Mouse (Mus musculus): ENCODE measurements around the gene Popdc2. TPM values are rescaled to one million over a fixed set of nuclear protein-coding genes. Genes with fewer than 3 reads are reported as not detected.
A peak's percentile ranks its signal among the peaks of the same experiment; 100 is the strongest.

Gene Popdc2
- total and polyA plus RNA-seq, 3 experiments: 17.5 to 45.4 TPM; not detected in 1

DNA sequence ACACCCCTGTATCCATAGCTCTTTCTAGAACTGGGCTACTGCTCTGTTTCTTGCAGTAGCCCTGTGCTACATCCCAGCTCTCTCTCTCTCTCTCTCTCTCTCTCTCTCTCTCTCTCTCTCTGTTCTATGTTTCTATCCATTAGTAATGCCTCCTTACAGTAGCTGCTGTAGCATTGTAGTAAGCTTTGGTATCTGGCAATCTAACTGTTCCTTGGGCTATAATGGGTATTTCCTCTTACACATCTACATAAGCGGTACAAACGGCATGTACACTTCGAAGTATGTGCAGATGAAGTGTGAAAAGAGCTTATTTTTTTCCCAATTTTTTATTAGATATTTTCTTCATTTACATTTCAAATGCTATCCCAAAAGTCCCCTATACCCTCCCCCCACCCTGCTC, 17.9 kb downstream of the Popdc2 start:
- H3K4me1 ChIP-seq (ENCODE audit: control insufficient read depth in 1 of 2, insufficient read depth in 2 of 2, low read length in 2 of 2): peaks cover 28 to 30% of the 10 kb centered on the region in 2 experiments

DNA sequence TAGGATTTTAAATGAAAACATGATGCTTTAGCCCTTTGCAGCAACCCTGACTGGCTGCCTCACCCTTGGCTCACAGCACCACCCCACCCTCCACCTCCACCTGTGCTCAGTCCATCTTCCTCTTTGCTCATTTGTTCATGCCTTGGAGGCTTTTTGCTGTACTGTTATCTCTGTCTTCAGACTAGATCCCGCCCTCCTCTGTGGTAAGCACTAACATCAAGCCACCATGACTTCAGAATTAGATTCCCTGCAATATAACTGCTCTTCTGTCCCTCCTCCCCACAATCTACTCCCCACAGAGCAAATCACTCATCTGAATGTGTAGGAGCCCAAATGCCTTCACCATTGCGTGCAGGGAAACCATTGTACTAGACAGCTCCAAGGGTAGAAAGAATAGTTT, 21.7 kb downstream of the Popdc2 start:
- H3K4me1 ChIP-seq (ENCODE audit: control insufficient read depth in 1 of 2, insufficient read depth in 2 of 2, low read length in 2 of 2): peaks cover 44 to 47% of the 10 kb centered on the region in 2 experiments
- H3K9ac ChIP-seq (ENCODE audit: control insufficient read depth, low read depth, low read length, poor library complexity, severe bottlenecking): no peak overlapping the region
- peaks cover 0 to 55% of the 10 kb centered on the region in 2 experiments; a peak in 2 of 4 replicates for H3K36me3 ChIP-seq (ENCODE audit: control insufficient read depth in 1 of 2, insufficient read depth in 2 of 2, low read length in 2 of 2)
- TF ChIP-seq GABPA (IDR thresholded peaks at IDR 0.05; ENCODE audit: low read depth, low read length) (no peak), ETS1 (IDR thresholded peaks at IDR 0.05; ENCODE audit: low read depth, low read length) (peak; percentile 81), MAZ (IDR thresholded peaks at IDR 0.05; ENCODE audit: low read depth, low read length) (no peak; the same call in 1 of the 2 replicates), SIN3A (IDR thresholded peaks at IDR 0.05; ENCODE audit: low read length) (peak; percentile 67), USF2 (IDR thresholded peaks at IDR 0.05; ENCODE audit: borderline replicate concordance in 1 of 2, insufficient read depth in 1 of 2, low read depth in 1 of 2, low read length in 2 of 2) (no peak), ZC3H11A (IDR thresholded peaks at IDR 0.05; ENCODE audit: low read depth, low read length) (no peak), MYB (IDR thresholded peaks at IDR 0.05; ENCODE audit: low read depth, low read length) (no peak), TBP (IDR thresholded peaks at IDR 0.05; ENCODE audit: low read depth, low read length) (peak; percentile 71), TAL1 (IDR thresholded peaks at IDR 0.05; ENCODE audit: low read length) (peak; percentile 59), CTCF (IDR thresholded peaks at IDR 0.05 in 2 of 3, conservative IDR thresholded peaks at IDR 0.05 in 1 of 3; ENCODE audit: control insufficient read depth in 1 of 3, insufficient read depth in 1 of 3, low read depth in 2 of 3, low read length in 3 of 3, poor library complexity in 1 of 3, severe bottlenecking in 1 of 3) (no peak), HCFC1 (IDR thresholded peaks at IDR 0.05; ENCODE audit: low read depth, low read length) (0 out of 2 replicates have a peak, but pooled peaks have one; percentile 40), TCF12 (IDR thresholded peaks at IDR 0.05; ENCODE audit: low read depth, low read length) (peak; percentile 88), ZNF384 (IDR thresholded peaks at IDR 0.05; ENCODE audit: low read depth, low read length) (0 out of 2 replicates have a peak, but pooled peaks have one; percentile 20), EP300 (IDR thresholded peaks at IDR 0.05; ENCODE audit: low read depth in 1 of 2, low read length in 2 of 2) (peak; percentile 71 to 92), UBTF (IDR thresholded peaks at IDR 0.05; ENCODE audit: borderline replicate concordance, insufficient read depth, low read depth, low read length) (no peak), GATA1 (IDR thresholded peaks at IDR 0.05; ENCODE audit: low read depth, low read length) (peak; percentile 89), MAFK (IDR thresholded peaks at IDR 0.05; ENCODE audit: borderline replicate concordance, low read depth, low read length) (no peak; the same call in 1 of the 2 replicates), KAT2A (conservative IDR thresholded peaks at IDR 0.05; ENCODE audit: low read depth, low read length) (no peak), MAX (IDR thresholded peaks at IDR 0.05; ENCODE audit: low read length) (no peak), NELFE (IDR thresholded peaks at IDR 0.05; ENCODE audit: low read depth, low read length) (no peak), RCOR1 (IDR thresholded peaks at IDR 0.05; ENCODE audit: low read depth, low read length) (peak; percentile 63; the same call in 1 of the 2 replicates), MYC (IDR thresholded peaks at IDR 0.05; ENCODE audit: low read depth, low read length) (no peak), MXI1 (IDR thresholded peaks at IDR 0.05; ENCODE audit: low read depth, low read length) (no peak), E2F4 (IDR thresholded peaks at IDR 0.05; ENCODE audit: borderline replicate concordance, low read depth, low read length) (no peak), POLR2AphosphoS5 (IDR thresholded peaks at IDR 0.05; ENCODE audit: borderline replicate concordance, low read depth, low read length) (no peak)
- peak overlapping the region; percentile 79 for H3K27ac ChIP-seq (ENCODE audit: control insufficient read depth, low read depth, low read length)
- peak overlapping the region in 1 of 2 experiments; percentile 1; a peak in 2 of 4 replicates for H3K4me3 ChIP-seq (ENCODE audit: control insufficient read depth in 1 of 2, insufficient read depth in 1 of 2, low read depth in 2 of 2, low read length in 2 of 2)
- H3K79me2 ChIP-seq (ENCODE audit: control insufficient read depth, insufficient read depth, low read length, poor library complexity): no peaks in the 10 kb centered on the region
- H3K27me3 ChIP-seq (ENCODE audit: control insufficient read depth in 1 of 2, insufficient read depth in 2 of 2, low read length in 2 of 2): no peaks in the 10 kb centered on the region
- no peaks in the 10 kb centered on the region for H3K9me3 ChIP-seq (replicated peaks; ENCODE audit: insufficient read depth, low read length)
- DNase-seq (ENCODE audit: low read depth, low spot score): peak; percentile 92

More for the DNA sequence above, 17.9 kb downstream of the Popdc2 start:
- no peaks in the 10 kb centered on the region for H3K9me3 ChIP-seq (replicated peaks; ENCODE audit: insufficient read depth, low read length)
- DNase-seq (ENCODE audit: low read depth, low spot score): peak; percentile 65
- TF ChIP-seq EP300 (IDR thresholded peaks at IDR 0.05; ENCODE audit: low read depth in 1 of 2, low read length in 2 of 2): peak; percentile 64 to 77
- TF ChIP-seq JUND (IDR thresholded peaks at IDR 0.05; ENCODE audit: low read depth, low read length): 0 out of 2 replicates have a peak, but pooled peaks have one; percentile 26
- TF ChIP-seq TCF12 (IDR thresholded peaks at IDR 0.05; ENCODE audit: low read depth, low read length): peak; percentile 42; the same call in 1 of the 2 replicates
- TF ChIP-seq MAX (IDR thresholded peaks at IDR 0.05; ENCODE audit: low read length): peak; percentile 51; the same call in 1 of the 2 replicates
- no peak for TF ChIP-seq ZC3H11A (IDR thresholded peaks at IDR 0.05; ENCODE audit: low read depth, low read length)
- TF ChIP-seq ETS1 (IDR thresholded peaks at IDR 0.05; ENCODE audit: low read depth, low read length): peak; percentile 52; the same call in 1 of the 2 replicates
- peak; percentile 79 for TF ChIP-seq MYB (IDR thresholded peaks at IDR 0.05; ENCODE audit: low read depth, low read length)
- TF ChIP-seq ZMIZ1 (IDR thresholded peaks at IDR 0.05; ENCODE audit: low read depth, low read length): no peak
- TF ChIP-seq GABPA (IDR thresholded peaks at IDR 0.05; ENCODE audit: low read depth, low read length): no peak
- peak; percentile 20; the same call in 1 of the 2 replicates for TF ChIP-seq SIN3A (IDR thresholded peaks at IDR 0.05; ENCODE audit: low read length)
- no peak for TF ChIP-seq MXI1 (IDR thresholded peaks at IDR 0.05; ENCODE audit: low read depth, low read length)
- TF ChIP-seq GATA1 (IDR thresholded peaks at IDR 0.05; ENCODE audit: low read depth, low read length): peak; percentile 76
- 0 out of 2 replicates have a peak, but pooled peaks have one; percentile 21 for TF ChIP-seq NELFE (IDR thresholded peaks at IDR 0.05; ENCODE audit: low read depth, low read length)
- peak overlapping the region in 1 of 2 experiments; percentile 44; a peak in 2 of 4 replicates for H3K4me3 ChIP-seq (ENCODE audit: control insufficient read depth in 1 of 2, insufficient read depth in 1 of 2, low read depth in 2 of 2, low read length in 2 of 2)
- H3K79me2 ChIP-seq (ENCODE audit: control insufficient read depth, insufficient read depth, low read length, poor library complexity): peaks cover 7% of the 10 kb centered on the region; the same call in 1 of the 2 replicates
- peak overlapping the region; percentile 70 for H3K27ac ChIP-seq (ENCODE audit: control insufficient read depth, low read depth, low read length)
- no peaks in the 10 kb centered on the region for H3K27me3 ChIP-seq (ENCODE audit: control insufficient read depth in 1 of 2, insufficient read depth in 2 of 2, low read length in 2 of 2)
- H3K36me3 ChIP-seq (ENCODE audit: control insufficient read depth in 1 of 2, insufficient read depth in 2 of 2, low read length in 2 of 2): peaks cover 3 to 39% of the 10 kb centered on the region in 2 experiments; a peak in 3 of 4 replicates
- peak overlapping the region; percentile 30 for H3K9ac ChIP-seq (ENCODE audit: control insufficient read depth, low read depth, low read length, poor library complexity, severe bottlenecking)
